22 mouse cellular contexts compared by ENCODE assay signal in genomic region chr4:148790940-148791339, GRCm38 (mm10). TPM values are rescaled to one million over a fixed set of nuclear protein-coding genes. Genes with fewer than 3 reads are reported as not detected.
DNase-seq lines count a peak whose midpoint lies in the region; ATAC-seq and TF ChIP-seq lines count a peak whose summit lies in the region.
"Had no signal": no experiment of that assay in that cellular context is flagged by ENCODE, and none has a peak within 500 bp of the region (broad histone marks: within the 10 kb centered on the region; RNA-seq: fewer than 3 reads in every experiment).

No protein-coding gene starts in this region.

- no peak overlapping the region for H3K9ac ChIP-seq in intestine, embryonic 15.5 days
- H3K9ac ChIP-seq in intestine, embryonic 16.5 days (ENCODE audit: low read depth, low read length) = no peak overlapping the region
- H3K9ac ChIP-seq: embryonic facial prominence, embryonic 15.5 days; hindbrain, embryonic 13.5 days had no signal

- TF ChIP-seq CTCF in E14TG2a.4 (conservative IDR thresholded peaks at IDR 0.05; ENCODE audit: low read length) = no peak
- TF ChIP-seq CTCF in small intestine, adult 2 months (IDR thresholded peaks at IDR 0.05; ENCODE audit: extremely low read depth, insufficient read length, insufficient replicate concordance, low read depth, low read length) = no peak

- H3K36me3 ChIP-seq in intestine, embryonic 15.5 days = no peaks in the 10 kb centered on the region
- no peaks in the 10 kb centered on the region for H3K36me3 ChIP-seq in intestine, embryonic 16.5 days (ENCODE audit: control insufficient read depth, insufficient read depth, low read length)
- H3K36me3 ChIP-seq in E14TG2a.4 (ENCODE audit: insufficient read depth, low read length) = no peaks in the 10 kb centered on the region
- no peaks in the 10 kb centered on the region for H3K36me3 ChIP-seq in small intestine, adult 2 months (ENCODE audit: control insufficient read depth, insufficient read depth, low read length)
- H3K36me3 ChIP-seq: embryonic facial prominence, embryonic 15.5 days; forebrain, embryonic 10.5 days; G1E; hindbrain, embryonic 13.5 days had no signal

- WGBS in intestine, embryonic 15.5 days = 68% methylated on average over 8 of the region's 8 CpGs
- WGBS in intestine, embryonic 16.5 days = 66% methylated on average over 8 of the region's 8 CpGs
- 54% methylated on average over 8 of the region's 8 CpGs for WGBS in small intestine, adult 2 months

- no peak overlapping the region for H3K4me2 ChIP-seq in intestine, embryonic 15.5 days (replicated peaks)
- H3K4me2 ChIP-seq in intestine, embryonic 16.5 days (ENCODE audit: low read depth, low read length) = no peak overlapping the region
- H3K4me2 ChIP-seq: embryonic facial prominence, embryonic 15.5 days; hindbrain, embryonic 13.5 days had no signal

- DNase-seq in brain, adult 2 months (ENCODE audit: low read depth, low spot score) = peak; percentile 28
- DNase-seq in adrenal gland, adult (ENCODE audit: inconsistent age in 2 of 2, low spot score in 1 of 2) = no peak
- DNase-seq: adrenal gland, postnatal 14 days; cerebellum, adult 8-10 months; cerebellum, postnatal 25 days; gastrocnemius, postnatal 36 days; heart, adult 11 months; heart, postnatal 10 days; kidney, adult 18-20 months had no signal

- H3K4me1 ChIP-seq in intestine, embryonic 15.5 days (replicated peaks) = no peaks in the 10 kb centered on the region
- H3K4me1 ChIP-seq in intestine, embryonic 16.5 days (ENCODE audit: control insufficient read depth, insufficient read depth, low read length) = no peaks in the 10 kb centered on the region; the same call in 1 of the 2 replicates
- H3K4me1 ChIP-seq in E14TG2a.4 (replicated peaks; ENCODE audit: low read depth, low read length) = peaks cover 62% of the 10 kb centered on the region
- H3K4me1 ChIP-seq in small intestine, adult 2 months (ENCODE audit: control insufficient read depth, insufficient read depth, insufficient read length, low read length) = peaks cover 50% of the 10 kb centered on the region
- H3K4me1 ChIP-seq: embryonic facial prominence, embryonic 15.5 days had no signal

- TF ChIP-seq POLR2A in small intestine, adult 2 months (IDR thresholded peaks at IDR 0.05; ENCODE audit: low read depth, low read length) = no peak

- 0 out of 2 replicates have a peak, but pooled peaks have one; percentile 19 for ATAC-seq in intestine, embryonic 15.5 days
- no peak for ATAC-seq in intestine, embryonic 16.5 days
- ATAC-seq in CD4-positive, CD25-positive, alpha-beta regulatory T cell, adult 4 months = no peak
- no peak for ATAC-seq in inflammation-experienced regulatory T-cells, adult 6 months
- ATAC-seq: forebrain, embryonic 14.5 days; hindbrain, postnatal 0 days had no signal

- H3K4me3 ChIP-seq in intestine, embryonic 15.5 days (replicated peaks) = no peak overlapping the region
- H3K4me3 ChIP-seq in intestine, embryonic 16.5 days (ENCODE audit: low read length) = no peak overlapping the region
- peak overlapping the region; percentile 52 for H3K4me3 ChIP-seq in E14TG2a.4 (replicated peaks; ENCODE audit: low read length)
- H3K4me3 ChIP-seq in small intestine, adult 2 months (ENCODE audit: low read depth, low read length) = no peak overlapping the region
- H3K4me3 ChIP-seq: embryonic facial prominence, embryonic 15.5 days; erythroblast, embryonic 14.5 days; forebrain, embryonic 10.5 days; hindbrain, embryonic 13.5 days had no signal

- no peaks in the 10 kb centered on the region for H3K9me3 ChIP-seq in intestine, embryonic 15.5 days
- H3K9me3 ChIP-seq in intestine, embryonic 16.5 days (ENCODE audit: control insufficient read depth, low read length) = no peaks in the 10 kb centered on the region
- H3K9me3 ChIP-seq in E14TG2a.4 (ENCODE audit: low read length) = no peaks in the 10 kb centered on the region
- H3K9me3 ChIP-seq: embryonic facial prominence, embryonic 15.5 days; forebrain, embryonic 10.5 days; G1E; hindbrain, embryonic 13.5 days had no signal

- H3K27ac ChIP-seq in intestine, embryonic 15.5 days = no peak overlapping the region
- no peak overlapping the region for H3K27ac ChIP-seq in intestine, embryonic 16.5 days (ENCODE audit: low read length)
- peak overlapping the region; percentile 87 for H3K27ac ChIP-seq in small intestine, adult 2 months (ENCODE audit: insufficient read depth, low read depth, low read length)
- H3K27ac ChIP-seq: embryonic facial prominence, embryonic 15.5 days; forebrain, embryonic 10.5 days; hindbrain, embryonic 13.5 days; hindbrain, postnatal 0 days had no signal

- peaks cover 32% of the 10 kb centered on the region for H3K27me3 ChIP-seq in intestine, embryonic 15.5 days (replicated peaks)
- peaks cover 16% of the 10 kb centered on the region; the same call in 1 of the 2 replicates for H3K27me3 ChIP-seq in intestine, embryonic 16.5 days (replicated peaks; ENCODE audit: control insufficient read depth, insufficient read depth, low read length)
- peaks cover 37% of the 10 kb centered on the region for H3K27me3 ChIP-seq in E14TG2a.4 (ENCODE audit: insufficient read depth, low read length)
- no peaks in the 10 kb centered on the region for H3K27me3 ChIP-seq in small intestine, adult 2 months (ENCODE audit: control insufficient read depth, insufficient read depth, low read length)

RNA-seq across cellular contexts. Expression of gene Casz1, which starts 13.3 kb away (rescaled TPM):
- 4.4 and 6.0 TPM in 2 replicates for polyA plus RNA-seq in intestine, embryonic 15.5 days (2015; fragmentation: Nextera tagmentation; extraction: Ambion mirVana)
- polyA plus RNA-seq in intestine, embryonic 16.5 days (2015; fragmentation: Nextera tagmentation; extraction: Ambion mirVana) = 4.7 and 5.9 TPM in 2 replicates
- polyA plus RNA-seq in small intestine, adult 2 months (2012; rRNA removed) = 46.4 and 120 TPM in 2 replicates
- polyA plus RNA-seq in CD4-positive, CD25-positive, alpha-beta regulatory T cell, adult 4 months (2017; shearing (Covaris generic)) = 1 to 10 TPM; 1.0 to 1.9 TPM
- 1 to 10 TPM in 1 of 3 experiments, under 1 TPM in 2; 0.58 to 1.8 (median 0.80) TPM for polyA plus RNA-seq in inflammation-experienced regulatory T-cells, adult 6 months (2017; shearing (Covaris generic))
